Mouse (Mus musculus) c-Kit-positive CD71-positive TER-119-positive erythroid progenitor cells, embryonic 14.5 days (primary cell): ENCODE results near the gene Mapt.

Experiments
- DNase-seq: peaks from one replicate; pipeline ENCODE4 v3.0.0-alpha.2; 2013; ENCODE audit warnings: low spot score

Gene Mapt

DNA sequence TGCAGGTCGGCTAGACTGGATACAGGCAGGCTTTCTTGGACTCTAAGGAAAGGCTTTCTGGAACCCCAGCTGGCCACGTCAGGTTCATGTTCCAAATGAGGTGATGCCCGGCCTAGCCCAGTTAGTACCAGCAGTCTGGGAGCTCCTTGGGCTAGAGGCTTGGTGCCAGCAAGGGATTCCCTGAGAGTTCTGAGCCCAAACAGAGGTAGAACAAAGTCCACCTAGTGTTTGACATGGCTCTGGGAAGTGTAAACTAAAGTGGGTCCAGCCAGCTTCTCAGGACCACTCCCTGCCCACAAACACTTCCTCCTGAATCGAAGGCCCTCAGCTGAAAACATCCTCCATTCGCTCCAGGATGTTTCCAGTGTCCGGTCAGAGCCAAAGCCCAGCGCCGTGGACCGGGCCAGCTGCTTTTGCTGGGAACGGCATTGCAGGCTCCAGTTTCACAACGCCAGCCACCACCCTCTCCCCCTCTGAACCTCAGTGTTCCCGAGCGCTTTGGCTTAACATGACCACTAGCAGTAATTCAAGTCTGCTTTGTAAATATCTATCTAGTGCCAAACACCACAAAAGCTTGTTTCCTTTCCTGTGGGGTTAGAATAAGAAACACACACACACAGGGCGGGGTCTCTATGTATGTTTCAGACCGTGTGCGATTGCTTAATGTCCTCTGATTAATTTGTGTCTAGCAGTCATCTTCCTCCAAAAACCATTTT, 85.7 kb downstream of the Mapt start:
- DNase-seq: no peak

DNA sequence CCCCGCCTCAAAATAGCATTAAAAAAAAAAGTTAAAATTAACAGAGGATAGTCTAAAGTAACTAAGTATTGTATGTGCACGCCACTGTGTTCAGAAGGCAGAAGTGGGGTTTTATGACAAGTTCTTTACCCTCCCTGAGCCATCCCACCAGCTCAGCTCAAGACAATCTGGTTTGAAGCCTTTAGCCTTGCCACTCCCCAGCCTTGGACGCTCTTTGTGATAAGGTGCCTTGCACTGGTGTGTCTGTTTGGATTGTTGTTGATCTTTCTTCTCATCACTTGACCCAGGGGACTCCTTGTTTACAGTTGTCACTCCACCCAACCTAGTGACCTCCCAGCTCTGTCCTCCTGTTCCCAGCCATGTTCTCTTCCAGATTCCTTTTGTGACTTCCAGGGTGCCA, 86.4 kb downstream of the Mapt start:
- DNase-seq: no peak

DNA sequence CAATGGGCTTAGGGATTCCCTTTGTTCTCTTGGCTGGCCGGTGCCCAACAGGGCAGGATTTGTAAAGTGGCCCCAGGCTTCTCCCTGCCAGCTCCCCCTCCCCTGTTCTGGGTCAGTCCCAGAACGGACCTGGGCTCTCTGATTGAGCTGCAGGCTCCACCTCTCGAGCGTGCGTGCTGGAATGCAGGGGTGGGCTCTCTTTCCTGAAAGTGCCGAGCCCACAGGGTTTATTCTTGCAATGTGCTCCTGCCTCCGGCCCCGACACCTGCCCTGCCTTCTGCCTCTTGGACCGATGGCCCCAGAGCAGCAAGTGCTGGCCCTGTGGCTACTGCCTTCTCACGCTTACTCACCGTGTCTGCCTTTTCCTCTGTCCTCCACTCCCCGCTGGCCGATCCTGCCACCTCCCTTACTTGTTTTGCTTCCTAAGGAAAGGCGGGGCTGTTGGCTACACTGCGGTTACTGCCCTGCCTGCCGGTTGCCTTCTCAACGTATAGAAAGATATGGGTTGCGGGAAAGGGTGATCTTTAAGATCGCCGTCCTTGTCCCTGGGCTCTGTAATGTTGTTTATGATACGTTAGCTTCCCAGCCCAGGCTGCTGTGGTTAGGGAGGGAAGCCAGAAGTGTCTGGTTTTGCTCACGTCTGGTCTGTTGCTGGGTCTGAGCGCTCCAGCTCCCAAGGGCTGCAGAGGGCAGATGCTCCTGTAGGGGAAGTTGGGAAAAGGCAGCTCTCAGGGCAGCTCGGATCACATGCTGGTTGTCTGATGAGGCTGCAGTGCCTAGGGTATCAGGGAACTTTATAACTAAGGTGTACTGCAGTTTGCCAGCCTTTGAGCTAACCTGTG, 88.0 kb downstream of the Mapt start:
- no peak for DNase-seq

DNA sequence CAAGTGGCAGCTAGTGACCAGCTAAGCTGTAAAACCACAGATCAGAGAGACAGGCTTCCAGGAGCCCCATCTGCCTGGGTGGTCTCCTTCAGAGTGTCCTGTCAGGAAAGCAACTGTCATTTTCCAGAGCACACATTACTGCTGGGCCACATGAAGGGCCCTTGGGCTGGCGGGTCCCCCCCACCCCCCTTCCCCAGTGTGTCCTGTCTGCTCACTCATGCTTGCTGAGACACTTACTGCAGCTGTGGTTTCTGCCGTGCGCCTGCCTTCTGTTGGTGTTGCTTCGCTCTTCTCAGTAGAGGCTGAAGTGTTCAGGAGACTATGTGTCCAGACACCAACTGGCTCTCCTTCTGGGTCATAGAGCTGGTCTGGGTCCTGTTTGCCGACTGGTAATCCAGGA, 89.3 kb downstream of the Mapt start:
- DNase-seq: no peak

DNA sequence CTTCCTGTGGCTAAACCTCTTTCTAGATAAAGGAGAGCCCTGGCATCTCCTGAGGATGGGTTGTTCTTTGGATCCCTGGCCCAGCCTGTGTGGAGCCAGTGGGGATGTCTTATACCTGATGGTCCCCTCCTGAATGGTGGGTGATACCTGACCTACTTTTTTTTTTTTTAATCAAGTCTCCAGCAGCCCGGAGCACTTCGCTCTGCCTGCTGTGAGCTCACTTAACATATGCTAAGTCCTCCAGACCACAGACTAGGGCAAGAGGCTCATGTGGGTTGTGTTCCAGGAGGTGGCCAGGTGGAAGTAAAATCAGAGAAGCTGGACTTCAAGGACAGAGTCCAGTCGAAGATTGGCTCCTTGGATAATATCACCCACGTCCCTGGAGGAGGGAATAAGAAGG, 91.0 kb downstream of the Mapt start:
- DNase-seq: no peak

DNA sequence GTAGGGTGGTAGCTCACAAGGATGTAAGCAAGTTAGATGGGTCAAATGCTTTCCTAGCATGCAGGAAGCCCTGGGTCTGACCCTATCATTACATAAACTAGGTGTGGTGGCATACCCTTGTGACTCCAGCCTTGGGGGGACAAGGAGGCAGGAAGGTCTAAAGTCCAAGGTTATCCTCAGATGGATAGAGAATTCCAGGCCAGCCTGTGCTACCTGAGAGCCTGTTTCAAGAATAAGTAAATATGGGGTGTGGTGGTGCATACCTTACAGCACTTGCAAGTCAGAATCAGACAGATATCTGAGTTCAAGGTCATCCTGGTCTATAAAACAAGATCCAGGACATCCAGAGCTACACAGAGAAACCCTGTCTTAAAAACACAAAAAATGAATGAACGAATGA, 96.3 kb downstream of the Mapt start:
- no peak for DNase-seq

DNA sequence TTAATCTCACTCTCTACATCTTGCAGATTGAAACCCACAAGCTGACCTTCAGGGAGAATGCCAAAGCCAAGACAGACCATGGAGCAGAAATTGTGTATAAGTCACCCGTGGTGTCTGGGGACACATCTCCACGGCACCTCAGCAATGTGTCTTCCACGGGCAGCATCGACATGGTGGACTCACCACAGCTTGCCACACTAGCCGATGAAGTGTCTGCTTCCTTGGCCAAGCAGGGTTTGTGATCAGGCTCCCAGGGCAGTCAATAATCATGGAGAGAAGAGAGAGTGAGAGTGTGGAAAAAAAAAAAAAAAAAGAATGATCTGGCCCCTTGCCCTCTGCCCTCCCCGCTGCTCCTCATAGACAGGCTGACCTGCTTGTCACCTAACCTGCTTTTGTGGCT, 96.8 kb downstream of the Mapt start:
- DNase-seq: no peak

DNA sequence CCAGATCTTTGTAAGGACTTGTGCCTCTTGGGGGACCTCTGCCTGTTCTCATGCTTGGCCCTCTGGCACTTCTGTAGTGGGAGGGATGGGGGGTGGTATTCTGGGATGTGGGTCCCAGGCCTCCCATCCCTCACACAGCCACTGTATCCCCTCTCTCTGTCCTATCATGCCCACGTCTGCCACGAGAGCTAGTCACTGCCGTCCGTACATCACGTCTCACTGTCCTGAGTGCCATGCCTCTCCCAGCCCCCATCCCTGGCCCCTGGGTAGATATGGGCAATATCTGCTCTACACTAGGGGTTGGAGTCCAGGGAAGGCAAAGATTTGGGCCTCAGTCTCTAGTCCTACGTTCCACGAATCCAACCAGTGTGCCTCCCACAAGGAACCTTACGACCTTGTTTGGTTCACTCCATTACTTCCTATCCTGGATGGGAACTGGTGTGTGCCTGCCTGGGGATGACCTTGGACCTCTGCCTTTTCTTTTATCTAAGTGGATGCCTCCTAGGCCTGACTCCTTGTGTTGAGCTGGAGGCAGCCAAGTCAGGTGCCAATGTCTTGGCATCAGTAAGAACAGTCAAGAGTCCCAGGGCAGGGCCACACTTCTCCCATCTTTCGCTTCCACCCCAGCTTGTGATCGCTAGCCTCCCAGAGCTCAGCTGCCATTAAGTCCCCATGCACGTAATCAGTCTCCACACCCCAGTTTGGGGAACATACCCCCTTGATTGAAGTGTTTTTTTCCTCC, 98.2 kb downstream of the Mapt start:
- DNase-seq: no peak

DNA sequence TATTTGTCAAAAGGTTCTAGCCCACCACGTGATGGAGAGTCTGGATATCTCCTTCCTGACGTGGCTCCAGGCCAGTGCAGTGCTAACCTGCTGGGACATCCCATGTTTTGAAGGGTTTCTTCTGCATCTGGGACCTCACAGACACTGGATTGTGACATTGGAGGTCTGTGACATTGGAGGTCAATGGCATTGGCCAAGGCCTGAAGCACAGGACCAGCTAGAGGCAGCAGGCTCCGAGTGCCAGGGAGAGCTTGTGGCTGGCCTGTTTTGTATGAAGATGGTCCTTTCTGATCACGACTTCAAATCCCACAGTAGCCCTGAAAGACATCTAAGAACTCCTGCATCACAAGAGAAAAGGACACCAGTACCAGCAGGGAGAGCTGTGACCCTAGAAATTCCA, 99.0 kb downstream of the Mapt start:
- DNase-seq: no peak

DNA sequence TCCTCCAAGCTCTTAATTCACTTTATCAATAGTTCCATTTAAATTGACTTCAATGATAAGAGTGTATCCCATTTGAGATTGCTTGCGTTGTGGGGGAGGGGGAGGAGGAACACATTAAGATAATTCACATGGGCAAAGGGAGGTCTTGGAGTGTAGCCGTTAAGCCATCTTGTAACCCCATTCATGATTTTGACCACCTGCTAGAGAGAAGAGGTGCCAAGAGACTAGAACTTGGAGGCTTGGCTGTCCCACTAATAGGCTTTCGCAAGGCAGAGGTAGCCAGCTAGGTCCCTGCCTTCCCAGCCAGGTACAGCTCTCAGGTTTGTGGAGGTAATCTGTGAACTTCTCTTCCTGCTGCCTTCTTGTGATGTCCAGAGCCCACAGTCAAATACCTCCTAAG, 100.0 kb downstream of the Mapt start:
- DNase-seq: no peak

DNA sequence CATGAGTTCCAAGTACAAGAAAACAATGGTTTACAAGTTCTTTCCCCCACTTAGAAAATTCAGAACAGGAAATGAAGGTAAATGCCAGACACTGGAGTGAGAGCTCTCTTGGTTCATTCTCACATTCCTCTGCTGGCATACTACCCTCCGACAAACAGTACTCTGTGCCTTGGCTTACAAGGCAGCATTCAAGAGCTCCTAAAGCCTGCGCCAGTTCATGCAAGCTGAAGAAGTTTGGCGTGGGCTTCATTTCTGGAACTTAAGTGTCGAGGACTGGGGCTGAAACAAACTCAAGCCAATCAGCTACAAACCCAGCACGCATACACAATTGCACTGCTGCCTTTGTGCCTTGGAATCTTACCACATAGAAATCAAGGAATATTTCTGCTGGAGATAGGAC, 100.9 kb downstream of the Mapt start:
- DNase-seq: no peak

DNA sequence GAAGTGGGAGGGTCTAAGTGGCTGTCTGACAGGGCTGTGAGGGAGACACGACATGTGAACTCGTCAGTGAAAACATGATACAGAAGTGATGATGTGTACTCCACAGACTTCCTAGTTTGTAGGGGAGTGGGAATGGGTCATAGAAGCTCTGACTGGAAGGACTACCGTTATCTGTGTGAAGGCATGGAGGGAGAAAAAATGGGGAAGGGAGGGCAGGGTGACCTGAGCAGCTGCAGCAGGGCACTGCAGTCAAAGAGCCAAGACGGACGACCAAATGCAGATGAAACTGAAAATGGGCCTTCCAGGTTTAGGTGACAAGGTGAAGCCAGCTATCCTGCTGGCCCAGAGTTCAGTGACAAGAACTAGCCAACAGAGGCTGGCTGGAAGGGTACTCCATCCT, 102.9 kb downstream of the Mapt start:
- DNase-seq: no peak

DNA sequence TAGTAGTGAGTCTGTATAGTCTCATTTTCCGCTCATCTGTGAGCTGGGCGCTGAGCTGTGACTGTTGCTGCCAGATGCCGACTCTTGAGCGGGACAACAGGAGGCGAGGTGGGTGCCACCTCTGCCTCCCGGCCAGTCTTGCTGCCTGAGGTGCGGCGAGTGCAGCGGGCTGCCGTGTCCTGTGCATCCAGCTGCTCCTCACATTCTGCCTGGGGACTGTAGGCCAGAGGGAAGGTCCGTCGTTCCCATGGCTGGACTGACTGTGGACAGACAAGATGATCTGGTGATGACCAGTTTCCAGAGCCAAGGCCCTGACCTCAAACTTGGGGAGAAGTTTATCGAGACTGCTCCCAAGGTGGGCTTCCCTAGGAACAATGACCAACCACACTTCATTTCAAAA, 103.8 kb downstream of the Mapt start:
- no peak for DNase-seq

DNA sequence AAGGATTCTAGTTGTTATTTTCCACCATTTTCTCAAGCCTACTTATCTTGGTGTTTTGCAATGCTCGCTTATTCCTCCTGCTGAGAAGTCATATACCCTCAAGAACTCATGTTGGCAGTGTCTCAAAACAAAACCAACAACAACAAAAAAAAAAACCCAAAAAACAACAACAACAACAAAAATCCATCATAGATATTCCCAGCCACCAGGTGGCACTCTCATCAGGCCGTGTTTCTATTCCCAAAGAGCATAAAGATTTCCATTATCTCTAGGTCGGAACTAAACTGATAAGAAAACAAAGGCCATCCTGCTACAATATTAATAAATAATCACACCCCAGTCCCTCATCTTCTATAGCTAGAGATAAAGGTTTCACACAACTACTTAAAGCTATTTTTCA, 115.7 kb downstream of the Mapt start:
- no peak for DNase-seq

DNA sequence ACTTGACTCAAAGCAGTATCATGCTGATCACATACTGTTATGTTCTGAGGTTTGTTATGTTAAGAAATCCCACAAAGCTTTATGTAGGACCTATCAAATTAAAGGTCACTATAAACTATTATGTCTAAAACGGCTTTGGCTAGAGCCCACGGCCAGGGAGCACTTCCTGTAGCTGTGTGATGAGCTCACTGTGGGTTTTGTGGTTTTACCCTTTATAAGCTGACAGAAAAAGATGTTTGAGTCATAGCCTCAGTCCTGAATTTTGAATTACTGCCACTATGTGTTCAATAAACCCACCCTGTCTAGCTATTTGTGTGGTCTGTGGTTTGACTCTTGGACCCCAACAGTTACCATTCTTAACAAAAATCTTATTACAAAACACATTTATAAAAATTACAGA, 130.6 kb downstream of the Mapt start:
- DNase-seq: no peak

DNA sequence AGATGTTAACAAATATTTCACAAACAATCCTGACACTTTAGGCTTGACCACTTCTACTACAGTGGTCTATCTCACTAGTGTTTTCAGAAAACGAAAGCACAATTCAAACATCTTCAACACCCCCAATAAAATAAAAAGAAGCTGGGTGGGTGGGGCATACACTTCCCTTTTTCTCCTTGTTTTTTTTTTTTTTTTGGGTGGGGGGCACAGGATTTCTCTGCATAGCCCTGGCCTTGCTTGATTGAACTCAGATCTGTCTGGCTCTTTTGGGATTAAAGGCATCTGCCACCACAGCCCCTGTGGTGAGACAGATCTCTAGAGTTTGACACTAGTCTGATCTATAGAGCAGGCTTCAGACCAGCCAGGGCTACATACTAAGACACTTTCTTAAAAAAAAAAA, 131.5 kb downstream of the Mapt start:
- no peak for DNase-seq

DNA sequence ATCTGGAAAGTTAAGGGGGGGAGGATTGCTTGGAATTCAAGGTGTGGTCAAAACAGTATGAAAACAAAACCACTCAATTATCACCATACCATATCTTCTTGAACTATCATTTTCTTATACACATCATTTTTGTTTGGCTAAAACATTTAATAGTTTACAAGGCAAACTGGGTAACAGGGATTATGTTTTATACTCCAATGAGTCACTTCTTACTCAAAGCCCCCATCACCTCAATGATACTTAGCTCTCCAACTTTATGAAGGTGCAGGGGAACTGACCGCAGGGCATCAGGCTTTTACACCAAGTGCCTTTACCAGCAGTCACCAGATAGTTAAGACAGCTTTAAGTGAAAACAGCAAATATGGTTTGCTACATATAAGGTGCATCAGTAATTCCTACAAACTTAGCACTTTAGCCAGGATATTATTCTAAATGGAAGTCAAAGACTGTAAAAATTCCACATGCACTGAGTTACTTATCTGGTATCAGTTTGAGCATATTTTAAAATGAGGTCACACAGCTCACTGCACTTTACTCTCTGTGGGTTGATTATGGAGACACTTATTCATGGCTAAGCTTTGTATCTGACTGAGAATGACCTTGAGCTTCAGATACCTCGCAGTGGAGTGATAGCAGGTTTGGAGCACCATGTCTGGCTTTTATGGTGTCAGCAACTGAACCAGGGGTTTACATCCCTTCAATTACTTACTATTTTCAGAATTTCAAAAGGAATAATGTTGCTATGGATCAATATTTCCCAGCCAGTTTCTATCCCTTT, 132.8 kb downstream of the Mapt start:
- DNase-seq: no peak

DNA sequence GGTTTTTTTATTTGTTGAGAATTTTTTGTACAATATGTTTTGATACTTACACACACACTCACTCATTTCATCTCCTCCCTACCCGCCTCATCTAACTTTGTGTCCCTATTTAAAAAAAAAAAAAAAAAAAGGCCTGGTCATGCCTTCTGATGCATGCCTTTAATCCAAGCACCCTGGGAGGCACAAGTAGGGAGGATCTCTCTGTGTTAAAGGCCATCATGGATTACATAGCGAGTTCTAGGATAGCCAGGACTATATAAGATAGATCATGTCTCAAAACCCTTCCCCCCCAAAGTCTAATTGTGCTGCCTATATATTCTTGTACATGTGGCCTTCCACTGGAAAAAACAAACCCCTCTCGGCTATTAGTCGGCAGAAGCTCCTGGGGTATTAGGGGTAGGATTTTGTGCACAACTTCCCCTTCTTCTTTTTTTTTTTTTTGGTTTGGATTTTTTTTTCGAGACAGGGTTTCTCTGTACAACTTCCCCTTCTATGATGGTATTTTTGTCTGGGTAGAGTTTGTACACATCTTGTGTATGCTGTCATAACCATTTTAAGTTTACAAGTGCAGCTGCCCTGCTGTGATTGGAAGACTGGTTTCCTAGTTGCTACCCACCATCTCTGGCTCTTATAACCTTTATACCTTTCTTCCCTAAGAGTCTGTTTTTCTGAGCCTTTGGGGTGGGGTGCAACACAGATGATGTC, 136.4 kb downstream of the Mapt start:
- no peak for DNase-seq

DNA sequence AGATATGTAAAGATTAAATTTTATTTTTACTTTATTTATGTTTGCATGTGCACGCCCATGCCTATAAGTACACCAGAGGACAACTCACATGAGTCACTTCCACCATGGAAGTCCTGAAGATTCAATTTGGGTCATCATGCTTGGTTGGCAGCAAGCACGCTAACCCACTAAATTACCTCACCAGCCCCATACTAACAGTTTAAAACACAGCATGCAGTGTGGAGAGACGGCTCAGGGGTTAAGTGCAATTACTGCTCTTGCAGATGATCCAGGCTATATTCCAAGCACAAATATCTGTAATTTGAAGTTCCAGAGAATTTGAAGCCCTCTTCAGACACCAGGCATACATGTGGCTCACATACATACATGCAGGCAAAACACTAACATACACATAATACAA, 145.1 kb downstream of the Mapt start:
- DNase-seq: no peak

DNA sequence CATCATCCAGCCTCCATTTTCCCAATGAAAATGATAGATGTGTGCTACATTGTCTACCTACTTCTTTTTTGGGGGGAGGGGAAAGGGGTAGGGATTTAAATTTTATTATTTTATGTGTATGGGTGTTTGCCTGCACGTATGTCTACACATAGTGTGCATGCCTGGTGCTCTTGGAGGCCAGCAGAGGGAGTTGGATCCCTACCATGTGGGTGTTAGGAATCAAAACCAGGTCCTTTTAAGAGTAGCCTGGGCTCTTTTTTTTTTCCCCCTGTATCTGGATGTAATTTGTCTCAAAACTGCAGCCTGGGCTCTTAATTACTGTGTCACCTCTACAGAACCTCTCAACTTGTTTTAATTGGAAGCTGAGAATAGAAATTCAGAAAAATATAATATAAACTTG, 148.4 kb downstream of the Mapt start:
- peak; percentile 22 for DNase-seq
